Mouse (Mus musculus) hindbrain, embryonic 16.5 days (tissue): ENCODE measurements at regions not wholly inside any gene's neighbourhood (a gene's known extent, or its start where the extent isn't known, plus 50 kb on each side); places are given as distances from the start of the nearest gene placed in this dataset.

Source experiments
- ATAC-seq: fragments of 200-750 bp; cut with Nextera tagmentation; 2 replicates; pipeline ENCODE4 v1.8.0; 2017; ENCODE audit warnings: moderate TSS enrichment, moderate library complexity
- H3K27ac ChIP-seq: fragments of 300-500 bp; sonication (generic); 2 replicates; pipeline ENCODE4 v1.5.1; 2014; ENCODE audit warnings: low read depth, mild to moderate bottlenecking, control low read depth, low read length, moderate library complexity
- H3K27me3 ChIP-seq: fragments of 300-500 bp; sonication (generic); replicated peaks from 2 replicates; pipeline ENCODE4 v1.6.1; 2014; ENCODE audit warnings: low read length; ENCODE audit not compliant: control insufficient read depth, insufficient read depth
- H3K36me3 ChIP-seq: fragments of 300-500 bp; sonication (generic); 2 replicates; pipeline ENCODE4 v1.6.1; 2014; ENCODE audit warnings: mild to moderate bottlenecking, low read length, moderate library complexity, mixed read lengths; ENCODE audit not compliant: control insufficient read depth, insufficient read depth
- H3K4me1 ChIP-seq: fragments of 300-500 bp; sonication (generic); 2 replicates; pipeline ENCODE4 v1.6.1; 2014; ENCODE audit warnings: low read depth, low read length; ENCODE audit not compliant: control insufficient read depth, insufficient read depth
- H3K4me2 ChIP-seq: fragments of 300-500 bp; sonication (generic); 2 replicates; pipeline ENCODE4 v1.6.1; 2014; ENCODE audit warnings: mild to moderate bottlenecking, low read length, control low read depth, moderate library complexity
- H3K4me3 ChIP-seq: fragments of 300-500 bp; sonication (generic); 2 replicates; pipeline ENCODE4 v1.5.1; 2014; ENCODE audit warnings: mild to moderate bottlenecking, low read length, control low read depth, moderate library complexity
- H3K9ac ChIP-seq: fragments of 300-500 bp; sonication (generic); 2 replicates; pipeline ENCODE4 v1.6.1; 2014; ENCODE audit warnings: low read depth, mild to moderate bottlenecking, control low read depth, low read length, moderate library complexity
- H3K9me3 ChIP-seq: fragments of 300-500 bp; sonication (generic); 2 replicates; pipeline ENCODE4 v1.6.1; 2014; ENCODE audit warnings: mild to moderate bottlenecking, low read length, moderate library complexity; ENCODE audit not compliant: control insufficient read depth
- WGBS: fragments of 180-500 bp; shearing (Covaris S2); extraction: QIAGEN DNeasy Blood & Tissue Kit; methylation state at CpG from one replicate; pipeline ENCODE4 v1.1.7; 2014; 5-methylcytosine and 5-hydroxymethylcytosine counted together

DNA sequence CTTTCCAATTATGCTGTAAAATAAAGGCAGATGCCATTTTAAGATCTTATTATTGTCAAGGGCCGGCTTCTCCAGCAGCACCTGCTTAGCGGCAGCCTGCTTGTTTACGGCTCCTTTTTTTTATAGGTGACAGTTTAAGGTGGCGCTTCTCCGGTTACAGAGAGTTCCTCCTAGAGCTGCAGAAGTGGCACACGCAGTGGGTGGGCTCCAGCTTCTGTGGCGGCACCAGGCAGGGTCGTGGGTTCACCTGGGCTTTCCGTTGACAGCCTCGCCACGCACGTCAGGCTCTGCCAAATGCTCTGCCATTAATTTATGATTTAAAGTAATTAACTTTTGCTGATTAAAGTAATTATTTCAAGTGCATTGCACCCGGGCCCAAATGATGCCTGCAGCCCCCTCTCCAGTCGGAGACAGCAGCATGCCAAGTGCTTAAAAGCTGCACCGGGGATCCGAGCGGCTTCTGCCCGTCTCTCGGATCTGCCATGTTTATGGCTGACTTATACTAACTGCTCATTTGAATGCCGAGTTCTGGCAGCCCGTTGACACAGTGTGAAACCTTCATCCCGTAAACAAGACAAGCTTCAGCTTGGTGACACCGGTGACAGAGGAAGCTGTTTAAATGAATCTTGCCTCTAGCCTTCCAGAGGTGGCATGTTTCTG is 291.8 kb upstream of the Mki67 start:
- Histone ChIP-seq H3K36me3 (no peaks in the 10 kb centered on the region), H3K9me3 (no peaks in the 10 kb centered on the region; the same call in 1 of the 2 replicates), H3K27ac (no peak overlapping the region), H3K4me2 (peak overlapping the region; percentile 30), H3K27me3 (peaks cover 2% of the 10 kb centered on the region; the same call in 1 of the 2 replicates), H3K4me3 (0 out of 2 replicates have a peak overlapping the region, but pooled peaks have one; percentile 9), H3K4me1 (peaks cover 14% of the 10 kb centered on the region), H3K9ac (peak overlapping the region; percentile 17)
- WGBS, result 20% methylated on average over 23 of the region's 23 CpGs
- peak; percentile 56; the same call in 1 of the 2 replicates for ATAC-seq

DNA sequence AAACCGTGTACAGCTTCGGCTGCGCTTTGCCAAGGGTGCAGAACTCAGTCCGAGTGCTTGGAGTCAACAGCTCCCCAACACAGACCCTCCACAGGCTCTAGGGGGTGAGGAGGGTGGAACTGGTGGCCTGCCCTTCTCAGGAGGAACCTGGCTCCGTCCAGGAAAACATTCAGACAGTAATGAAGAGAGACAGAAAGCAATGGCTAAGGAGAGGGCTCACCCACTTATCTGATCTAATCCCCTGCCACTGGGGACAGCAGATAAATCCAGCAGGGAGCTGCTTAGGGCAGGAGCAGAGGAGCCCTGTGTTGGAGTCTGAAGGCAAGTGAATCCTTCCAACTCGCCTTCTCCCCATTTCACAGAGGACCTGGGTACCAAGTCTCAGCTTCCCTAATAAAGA is 292.3 kb upstream of the Mki67 start:
- Histone ChIP-seq H3K4me3 (no peak overlapping the region), H3K9me3 (no peaks in the 10 kb centered on the region; the same call in 1 of the 2 replicates), H3K27ac (no peak overlapping the region), H3K36me3 (no peaks in the 10 kb centered on the region), H3K4me2 (peak overlapping the region; percentile 30), H3K9ac (peak overlapping the region; percentile 17), H3K4me1 (peaks cover 14% of the 10 kb centered on the region), H3K27me3 (peaks cover 2% of the 10 kb centered on the region; the same call in 1 of the 2 replicates)
- ATAC-seq, result no peak
- WGBS, result 33% methylated on average over 6 of the region's 6 CpGs

DNA sequence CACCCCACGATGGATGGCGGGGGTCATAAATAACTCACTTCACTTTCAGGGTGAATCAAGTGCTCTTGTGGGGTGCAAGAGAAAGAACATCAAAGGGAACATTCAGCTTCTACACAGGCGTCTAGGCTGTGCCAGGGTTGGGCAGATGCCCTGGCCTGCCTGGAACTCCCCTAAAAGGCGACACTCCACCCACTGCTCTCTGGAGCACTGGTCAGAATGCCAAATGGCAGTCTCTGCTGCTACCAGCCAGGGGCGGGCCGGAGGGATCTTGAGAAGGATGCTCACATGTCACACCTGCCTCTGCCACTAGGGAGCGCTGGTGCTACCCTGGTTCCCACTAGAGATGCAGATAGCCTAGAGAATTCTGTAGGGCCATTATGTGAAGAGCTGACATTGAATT is 293.9 kb upstream of the Mki67 start:
- Histone ChIP-seq H3K36me3 (no peaks in the 10 kb centered on the region), H3K27ac (no peak overlapping the region), H3K27me3 (peaks cover 2% of the 10 kb centered on the region; the same call in 1 of the 2 replicates), H3K4me3 (no peak overlapping the region), H3K9ac (no peak overlapping the region), H3K4me1 (peaks cover 14% of the 10 kb centered on the region), H3K9me3 (no peaks in the 10 kb centered on the region; the same call in 1 of the 2 replicates), H3K4me2 (no peak overlapping the region)
- peak; percentile 86 for ATAC-seq
- 54% methylated on average over 7 of the region's 7 CpGs for WGBS

DNA sequence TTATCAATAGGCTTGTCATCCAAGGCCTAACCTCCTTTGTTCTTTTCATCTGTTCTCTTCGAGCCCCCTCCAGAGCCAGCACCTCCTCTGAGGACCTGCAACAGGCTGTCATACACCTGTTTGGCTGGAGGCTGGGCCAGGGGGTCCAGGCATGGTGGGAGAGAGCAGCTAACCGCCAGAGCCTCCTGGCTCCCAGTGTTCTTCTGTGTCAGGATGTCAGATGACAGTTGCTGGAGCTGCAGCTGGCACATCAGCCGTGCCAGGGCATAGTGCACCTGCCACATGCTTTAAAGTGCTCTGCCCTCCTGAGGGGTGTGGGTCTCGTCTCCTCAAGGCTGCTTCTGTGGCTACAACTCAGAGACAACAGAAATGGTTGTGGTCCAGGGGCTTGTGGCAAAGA is 298.5 kb upstream of the Mki67 start:
- 36% methylated on average over 4 of the region's 4 CpGs for WGBS
- Histone ChIP-seq H3K9ac (no peak overlapping the region), H3K36me3 (no peaks in the 10 kb centered on the region), H3K27ac (no peak overlapping the region), H3K4me1 (no peaks in the 10 kb centered on the region), H3K27me3 (no peaks in the 10 kb centered on the region), H3K4me3 (no peak overlapping the region), H3K9me3 (no peaks in the 10 kb centered on the region; the same call in 1 of the 2 replicates), H3K4me2 (no peak overlapping the region)
- no peak for ATAC-seq

DNA sequence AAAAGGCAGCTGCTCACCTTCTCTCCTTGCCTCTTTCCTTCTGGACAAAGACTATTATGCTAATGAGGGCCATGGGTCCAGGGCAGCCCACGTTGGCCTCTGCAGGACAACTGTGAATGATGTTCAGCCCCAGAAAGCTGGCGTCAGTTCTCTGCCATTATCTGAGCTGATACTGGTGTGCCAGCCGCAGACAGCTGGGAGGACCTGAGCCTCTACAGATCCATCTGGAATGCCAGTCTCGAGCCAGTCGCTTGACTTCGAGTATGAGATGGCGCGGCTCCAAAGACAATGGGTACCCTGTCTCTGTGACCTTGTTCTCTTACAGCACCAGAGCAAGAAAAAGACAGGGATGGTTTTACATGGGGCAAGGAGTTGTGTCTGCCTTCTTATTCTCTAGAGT is 300.8 kb upstream of the Mki67 start:
- ATAC-seq, result 0 out of 2 replicates have a peak, but pooled peaks have one; percentile 27

DNA sequence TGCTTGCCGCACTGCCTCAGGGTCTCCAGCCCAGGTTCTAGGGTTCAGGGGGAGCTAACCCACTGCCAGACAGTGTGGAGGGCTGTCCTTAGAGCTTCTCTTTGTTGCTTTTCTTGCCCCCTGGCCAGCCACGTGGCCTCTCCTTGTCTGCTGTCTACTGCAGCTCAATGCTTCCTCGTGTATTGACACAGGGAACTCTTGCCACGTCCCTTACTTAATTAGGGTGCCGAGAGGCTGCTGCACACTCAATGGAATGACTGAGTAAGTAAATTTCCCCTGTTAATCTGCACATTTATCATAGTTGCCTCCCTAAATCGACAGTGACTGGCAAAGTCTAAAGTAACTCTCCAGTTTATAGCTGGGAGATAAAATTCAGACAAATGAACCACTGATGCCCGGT is 304.4 kb upstream of the Mki67 start:
- no peak overlapping the region for H3K4me2 ChIP-seq
- no peaks in the 10 kb centered on the region for H3K27me3 ChIP-seq
- H3K4me1 ChIP-seq, result peaks cover 4% of the 10 kb centered on the region; the same call in 1 of the 2 replicates
- H3K9me3 ChIP-seq, result no peaks in the 10 kb centered on the region
- no peak overlapping the region for H3K27ac ChIP-seq
- no peak overlapping the region for H3K4me3 ChIP-seq
- H3K36me3 ChIP-seq, result no peaks in the 10 kb centered on the region
- no peak for ATAC-seq
- H3K9ac ChIP-seq, result no peak overlapping the region
- WGBS, result 52% methylated on average over 7 of the region's 7 CpGs

More for the DNA sequence above, 300.8 kb upstream of the Mki67 start:
- Histone ChIP-seq H3K9ac (no peak overlapping the region), H3K4me3 (no peak overlapping the region), H3K27ac (no peak overlapping the region), H3K4me1 (no peaks in the 10 kb centered on the region), H3K4me2 (no peak overlapping the region), H3K36me3 (no peaks in the 10 kb centered on the region), H3K27me3 (no peaks in the 10 kb centered on the region), H3K9me3 (no peaks in the 10 kb centered on the region)
- WGBS, result 63% methylated on average over 8 of the region's 8 CpGs

DNA sequence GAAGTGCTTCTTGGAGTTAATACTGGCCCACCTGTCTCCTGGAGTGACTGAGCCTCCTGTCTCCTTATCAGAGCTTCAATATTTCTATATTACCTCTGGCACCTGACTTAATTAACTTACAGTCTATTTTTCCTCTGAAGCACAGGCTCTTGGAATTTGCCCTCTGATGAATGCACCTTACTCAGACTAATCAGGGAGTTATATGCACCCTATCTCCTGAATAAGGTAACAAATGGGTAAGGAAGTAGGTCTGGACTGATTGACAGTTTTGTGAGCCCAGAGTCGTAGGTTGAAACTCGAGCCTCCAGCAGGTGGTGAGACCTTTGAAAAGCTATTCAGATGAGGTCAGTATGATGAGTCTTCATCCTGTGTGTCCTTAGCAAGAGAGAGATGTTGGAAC is 304.9 kb upstream of the Mki67 start:
- H3K4me1 ChIP-seq, result peaks cover 4% of the 10 kb centered on the region; the same call in 1 of the 2 replicates
- ATAC-seq, result no peak
- H3K9ac ChIP-seq, result no peak overlapping the region
- H3K9me3 ChIP-seq, result no peaks in the 10 kb centered on the region
- WGBS, result 81% methylated on average over 2 of the region's 2 CpGs
- no peaks in the 10 kb centered on the region for H3K36me3 ChIP-seq
- H3K4me2 ChIP-seq, result no peak overlapping the region
- H3K27ac ChIP-seq, result no peak overlapping the region
- no peak overlapping the region for H3K4me3 ChIP-seq
- no peaks in the 10 kb centered on the region for H3K27me3 ChIP-seq

DNA sequence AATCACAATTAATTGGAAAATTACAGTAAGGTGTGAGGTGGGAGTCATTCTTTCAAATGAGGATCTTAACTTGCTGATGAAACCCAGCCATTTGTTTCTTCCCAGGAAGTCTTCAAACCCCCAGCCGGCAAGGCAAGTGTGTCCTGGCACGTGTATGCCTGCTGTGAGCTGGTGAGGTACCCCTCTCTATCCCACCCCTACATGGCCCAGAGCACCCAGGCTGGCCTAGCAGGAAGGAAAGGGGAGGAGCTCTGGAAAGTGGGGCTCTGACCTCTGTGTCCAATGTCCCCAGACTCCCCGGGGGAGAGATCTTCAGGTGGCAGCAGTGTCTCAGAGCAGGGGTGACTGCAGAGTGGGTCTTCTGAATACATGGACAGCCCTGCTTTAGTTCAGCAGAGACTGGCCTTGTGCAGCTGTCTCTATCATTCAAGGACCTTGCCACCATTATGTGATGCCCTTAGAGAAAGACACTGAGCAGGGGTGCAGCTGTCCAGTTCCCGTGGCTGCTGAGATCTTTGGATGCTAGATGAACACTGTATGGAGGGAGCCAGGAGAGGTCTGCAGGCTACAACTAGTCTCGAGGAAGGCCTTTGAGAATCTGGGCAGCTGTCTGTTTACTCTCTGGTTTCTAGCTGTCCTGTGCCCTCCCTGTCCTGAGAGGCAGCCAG is 306.8 kb upstream of the Mki67 start:
- no peak overlapping the region for H3K9ac ChIP-seq
- H3K4me2 ChIP-seq, result no peak overlapping the region
- WGBS, result 57% methylated on average over 5 of the region's 5 CpGs
- no peaks in the 10 kb centered on the region for H3K9me3 ChIP-seq
- H3K4me1 ChIP-seq, result peaks cover 4% of the 10 kb centered on the region; the same call in 1 of the 2 replicates
- no peaks in the 10 kb centered on the region for H3K27me3 ChIP-seq
- H3K36me3 ChIP-seq, result no peaks in the 10 kb centered on the region
- H3K27ac ChIP-seq, result no peak overlapping the region
- ATAC-seq, result no peak; the same call in 1 of the 2 replicates
- H3K4me3 ChIP-seq, result no peak overlapping the region

DNA sequence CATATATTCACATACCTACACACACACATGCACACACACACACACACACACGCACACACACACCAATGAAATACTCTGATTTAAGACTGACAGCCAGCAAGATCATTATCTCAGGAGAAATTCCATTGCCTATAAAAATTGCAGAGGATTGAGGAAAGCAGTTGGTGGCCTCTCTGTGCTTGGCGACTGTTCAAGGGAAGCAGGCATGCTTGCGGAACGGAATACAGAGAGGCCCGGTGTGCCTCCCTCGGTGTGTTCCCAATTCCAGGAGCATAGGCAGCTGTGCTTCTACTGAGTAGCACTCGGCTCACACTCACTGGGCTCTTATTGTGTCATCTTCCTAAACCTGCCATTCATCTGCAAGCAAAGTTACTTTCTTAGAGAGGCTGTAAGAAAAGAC is 310.3 kb upstream of the Mki67 start:
- 38% methylated on average over 7 of the region's 7 CpGs for WGBS
- Histone ChIP-seq H3K4me1 (peaks cover 4% of the 10 kb centered on the region; the same call in 1 of the 2 replicates), H3K4me2 (no peak overlapping the region), H3K9ac (no peak overlapping the region), H3K4me3 (no peak overlapping the region), H3K9me3 (no peaks in the 10 kb centered on the region), H3K27ac (no peak overlapping the region), H3K36me3 (no peaks in the 10 kb centered on the region), H3K27me3 (no peaks in the 10 kb centered on the region)
- ATAC-seq, result no peak
